Mouse (Mus musculus): ENCODE results near the gene Osbpl9.

DNA sequence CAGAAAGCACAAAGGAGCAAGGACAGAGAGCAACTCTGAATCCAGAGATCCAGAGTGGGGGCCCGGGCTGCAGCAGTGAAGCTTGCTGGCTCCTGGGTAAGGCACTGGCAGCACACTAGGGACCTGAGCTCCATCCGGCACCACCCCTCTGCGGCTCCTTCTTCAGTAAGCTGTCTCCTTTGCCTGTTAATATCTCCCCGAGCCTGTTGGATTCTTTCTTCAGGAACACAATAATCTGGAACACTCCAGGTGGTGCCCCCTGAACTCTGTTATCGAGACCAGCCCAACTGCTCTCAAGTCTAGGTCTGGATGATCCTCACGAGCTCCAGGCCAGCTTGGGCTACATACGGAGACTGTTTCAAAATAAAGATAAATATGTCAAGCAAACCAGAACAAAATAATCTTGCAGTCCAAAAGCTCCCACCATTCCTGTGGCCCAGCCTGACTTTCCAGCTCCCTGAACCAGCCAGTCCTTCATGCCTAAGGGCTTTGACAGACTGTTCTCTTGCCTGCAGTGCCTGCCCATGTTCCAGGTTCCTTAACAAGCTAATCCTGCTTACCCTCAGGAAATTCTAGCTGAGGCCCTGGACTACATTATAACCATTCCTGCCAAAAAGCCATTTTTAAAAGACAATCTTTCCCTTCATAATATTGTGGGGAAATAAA, 28.2 kb downstream of the Osbpl9 start:
- TF ChIP-seq EP300 (IDR thresholded peaks at IDR 0.05; ENCODE audit: low read depth) (no peak), CTCF (IDR thresholded peaks at IDR 0.05; ENCODE audit: low read depth) (no peak)
